Mouse (Mus musculus) inflammation-experienced regulatory T-cells, adult 6 months (primary cell): ENCODE data around the gene Ptpro. TPM values are rescaled to one million over a fixed set of nuclear protein-coding genes. Genes with fewer than 3 reads are reported as not detected.

Experiments
- ATAC-seq: one replicate; pipeline ENCODE4 v1.8.0; 2017
- polyA plus RNA-seq, 3 experiments: library from polyadenylated mRNA; unstranded; fragments of 100-300 nt; shearing (Covaris generic); gene quantifications; one replicate each; pipeline ENCODE4 v1.2.1; 2017

Ptpro gene
- polyA plus RNA-seq, 3 experiments from 2014 or later = 0.21 to 0.60 TPM; not detected in 1

- no peak for ATAC-seq
Observed at GRCm38 (mm10) chr6:137294973-137295820, 43.1 kb downstream of the Ptpro start.

GRCm38 (mm10) chr6:137302561-137302960 is 50.4 kb downstream of the Ptpro start:
- no peak for ATAC-seq

GRCm38 (mm10) chr6:137303824-137304223 is 51.7 kb downstream of the Ptpro start:
- ATAC-seq = no peak

- ATAC-seq = no peak
Observed at GRCm38 (mm10) chr6:137315265-137315664, 63.1 kb downstream of the Ptpro start.

GRCm38 (mm10) chr6:137316358-137316757 is 64.2 kb downstream of the Ptpro start:
- no peak for ATAC-seq

GRCm38 (mm10) chr6:137317509-137317908 is 65.4 kb downstream of the Ptpro start:
- no peak for ATAC-seq

- ATAC-seq = no peak
Observed at GRCm38 (mm10) chr6:137318242-137318861, 66.2 kb downstream of the Ptpro start.

- no peak for ATAC-seq
Observed at GRCm38 (mm10) chr6:137319658-137320057, 67.5 kb downstream of the Ptpro start.

GRCm38 (mm10) chr6:137327718-137328117 is 75.6 kb downstream of the Ptpro start:
- ATAC-seq = no peak

- ATAC-seq = no peak
Observed at GRCm38 (mm10) chr6:137328228-137328627, 76.1 kb downstream of the Ptpro start.

- ATAC-seq = no peak
Observed at GRCm38 (mm10) chr6:137330782-137331181, 78.7 kb downstream of the Ptpro start.

GRCm38 (mm10) chr6:137331826-137332225 is 79.7 kb downstream of the Ptpro start:
- ATAC-seq = no peak

GRCm38 (mm10) chr6:137339071-137339470 is 87.0 kb downstream of the Ptpro start:
- ATAC-seq = no peak

GRCm38 (mm10) chr6:137343688-137344441 is 91.7 kb downstream of the Ptpro start:
- no peak for ATAC-seq

GRCm38 (mm10) chr6:137360166-137360565 is 108.0 kb downstream of the Ptpro start:
- ATAC-seq = no peak

GRCm38 (mm10) chr6:137362216-137362615 is 110.1 kb downstream of the Ptpro start:
- no peak for ATAC-seq

- ATAC-seq = no peak
Observed at GRCm38 (mm10) chr6:137364681-137365080, 112.6 kb downstream of the Ptpro start.

GRCm38 (mm10) chr6:137365637-137366036 is 113.5 kb downstream of the Ptpro start:
- no peak for ATAC-seq

- ATAC-seq = no peak
Observed at GRCm38 (mm10) chr6:137370745-137371144, 118.6 kb downstream of the Ptpro start.

- no peak for ATAC-seq
Observed at GRCm38 (mm10) chr6:137371455-137371854, 119.3 kb downstream of the Ptpro start.

- ATAC-seq = no peak
Observed at GRCm38 (mm10) chr6:137373920-137374319, 121.8 kb downstream of the Ptpro start.

GRCm38 (mm10) chr6:137382546-137382945 is 130.4 kb downstream of the Ptpro start:
- ATAC-seq = no peak

GRCm38 (mm10) chr6:137386344-137386743 is 134.2 kb downstream of the Ptpro start:
- ATAC-seq = no peak
